Mouse (Mus musculus) lung, postnatal 0 days (tissue): Measurements from ENCODE around the gene Dnaaf2. TPM values are rescaled to one million over a fixed set of nuclear protein-coding genes. Genes with fewer than 3 reads are reported as not detected.

Source experiments
- ATAC-seq: fragments of 200-750 bp; cut with Nextera tagmentation; 2 replicates; pipeline ENCODE4 v1.8.0; 2017; ENCODE audit warnings: moderate library complexity
- DNase-seq: peaks from one replicate; pipeline ENCODE4 v3.0.0-alpha.2; 2016; ENCODE audit warnings: low spot score
- H3K27ac ChIP-seq: fragments of 300-500 bp; sonication (generic); 2 replicates; pipeline ENCODE4 v1.5.1; 2014; ENCODE audit warnings: antibody characterized with exemption, mild to moderate bottlenecking, low read length, mixed read lengths
- H3K27me3 ChIP-seq: fragments of 300-500 bp; sonication (generic); replicated peaks from 2 replicates; pipeline ENCODE4 v1.6.1; 2014; ENCODE audit warnings: low read length, mixed read lengths; ENCODE audit not compliant: insufficient read depth
- H3K36me3 ChIP-seq: fragments of 300-500 bp; sonication (generic); 2 replicates; pipeline ENCODE4 v1.6.1; 2014; ENCODE audit warnings: low read length, mixed read lengths; ENCODE audit not compliant: insufficient read depth
- H3K4me1 ChIP-seq: fragments of 300-500 bp; sonication (generic); 2 replicates; pipeline ENCODE4 v1.6.1; 2014; ENCODE audit warnings: antibody characterized with exemption, low read depth, low read length, mixed read lengths; ENCODE audit not compliant: insufficient read depth
- H3K4me2 ChIP-seq: fragments of 300-500 bp; sonication (generic); replicated peaks from 2 replicates; pipeline ENCODE4 v1.6.1; 2014; ENCODE audit warnings: low read depth, mild to moderate bottlenecking, low read length, moderate library complexity, mixed read lengths
- H3K4me3 ChIP-seq: fragments of 300-500 bp; sonication (generic); 2 replicates; pipeline ENCODE4 v1.5.1; 2014; ENCODE audit warnings: low read depth, low read length
- H3K9ac ChIP-seq: fragments of 300-500 bp; sonication (generic); replicated peaks from 2 replicates; pipeline ENCODE4 v1.6.1; 2014; ENCODE audit warnings: low read depth, mild to moderate bottlenecking
- H3K9me3 ChIP-seq: fragments of 300-500 bp; sonication (generic); 2 replicates; pipeline ENCODE4 v1.6.1; 2016; ENCODE audit warnings: low read length, mixed read lengths
- CTCF ChIP-seq: IDR thresholded peaks from 2 replicates; pipeline ENCODE4 v1.5.1; 2016; ENCODE audit warnings: antibody characterized with exemption, mild to moderate bottlenecking
- EP300 ChIP-seq: IDR thresholded peaks from 2 replicates; pipeline ENCODE4 v1.6.1; 2016; ENCODE audit warnings: antibody characterized with exemption, mild to moderate bottlenecking, control low read depth
- WGBS: fragments of 180-500 bp; shearing (Covaris S2); extraction: QIAGEN DNeasy Blood & Tissue Kit; methylation state at CpG from one replicate; pipeline ENCODE4 v1.1.7; 2014; 5-methylcytosine and 5-hydroxymethylcytosine counted together
- polyA plus RNA-seq: library from polyadenylated mRNA; unstranded; fragments of >200 nt; fragmentation: Nextera tagmentation; extraction: Ambion mirVana; gene quantifications from 2 replicates; pipeline ENCODE4 v1.2.1, GENCODE M21; 2015

The Dnaaf2 gene
- polyA plus RNA-seq, 1 experiment from 2014 or later, result 5.8 TPM

DNA sequence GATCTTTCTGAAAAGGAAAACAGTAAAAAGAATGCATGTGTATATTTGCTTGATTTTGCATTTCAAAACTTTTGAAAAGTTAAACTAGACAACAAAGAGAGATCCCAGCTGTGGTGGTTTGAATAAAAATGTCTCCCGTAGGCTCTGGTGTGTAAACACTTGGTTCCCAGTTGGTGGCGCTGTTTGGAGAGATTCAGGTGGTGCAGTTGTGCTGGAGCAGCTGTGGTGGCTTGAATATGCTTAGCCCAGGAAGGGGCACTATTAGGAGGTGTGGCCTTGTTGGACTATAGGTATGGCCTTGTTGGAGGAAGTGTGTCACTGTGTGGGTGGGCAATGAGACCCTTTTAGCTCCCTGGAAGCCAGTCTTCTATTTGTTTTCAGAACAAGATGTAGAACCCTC lies 31.0 kb upstream of the Dnaaf2 start:
- no peaks in the 10 kb centered on the region for H3K4me1 ChIP-seq
- ATAC-seq (no peak), DNase-seq (peak; percentile 58)
- H3K4me2 ChIP-seq, result no peak overlapping the region
- H3K9me3 ChIP-seq, result no peaks in the 10 kb centered on the region
- TF ChIP-seq CTCF, result peak; percentile 62
- no peak for TF ChIP-seq EP300
- no peaks in the 10 kb centered on the region for H3K36me3 ChIP-seq
- H3K27ac ChIP-seq, result no peak overlapping the region
- H3K9ac ChIP-seq, result no peak overlapping the region
- H3K4me3 ChIP-seq, result no peak overlapping the region
- 71% methylated on average over 2 of the region's 2 CpGs for WGBS
- H3K27me3 ChIP-seq, result no peaks in the 10 kb centered on the region

- under 1% methylated on average over 37 of the region's 37 CpGs for WGBS
- DNase-seq, result peak; percentile 94
- H3K4me3 ChIP-seq, result peak within 1 kb of the TSS; percentile 70
Measured at GRCm38 (mm10) chr12:69227776-69228466, 29.7 kb upstream of the Dnaaf2 start, which contains the start of gene Pole2. Gene Pole2, minus strand, starts transcription at chr12:69228195.

GRCm38 (mm10) chr12:69220613-69221277 lies 22.5 kb upstream of the Dnaaf2 start:
- no peak overlapping the region for H3K4me3 ChIP-seq
- no peak overlapping the region for H3K9ac ChIP-seq
- ATAC-seq (no peak), DNase-seq (no peak)
- no peak overlapping the region for H3K27ac ChIP-seq
- no peaks in the 10 kb centered on the region; the same call in 1 of the 2 replicates for H3K36me3 ChIP-seq
- H3K4me1 ChIP-seq, result no peaks in the 10 kb centered on the region
- no peaks in the 10 kb centered on the region for H3K27me3 ChIP-seq
- no peak overlapping the region for H3K4me2 ChIP-seq
- no peaks in the 10 kb centered on the region for H3K9me3 ChIP-seq
- TF ChIP-seq EP300 (no peak), CTCF (no peak)
- 92% methylated on average over 19 of the region's 19 CpGs for WGBS

More at GRCm38 (mm10) chr12:69227776-69228466, 29.7 kb upstream of the Dnaaf2 start, which contains the start of gene Pole2:
- H3K9ac ChIP-seq, result peak within 1 kb of the TSS; percentile 50
- no peaks in the 10 kb centered on the region for H3K4me1 ChIP-seq
- H3K27ac ChIP-seq, result peak within 1 kb of the TSS; percentile 63
- TF ChIP-seq CTCF, result no peak; the same call in 1 of the 2 replicates
- TF ChIP-seq EP300, result no peak
- peak within 1 kb of the TSS; percentile 52 for H3K4me2 ChIP-seq
- peak; percentile 97 for ATAC-seq
- no peaks in the 10 kb centered on the region for H3K27me3 ChIP-seq
- no peaks in the 10 kb centered on the region for H3K36me3 ChIP-seq
- H3K9me3 ChIP-seq, result no peaks in the 10 kb centered on the region

DNA sequence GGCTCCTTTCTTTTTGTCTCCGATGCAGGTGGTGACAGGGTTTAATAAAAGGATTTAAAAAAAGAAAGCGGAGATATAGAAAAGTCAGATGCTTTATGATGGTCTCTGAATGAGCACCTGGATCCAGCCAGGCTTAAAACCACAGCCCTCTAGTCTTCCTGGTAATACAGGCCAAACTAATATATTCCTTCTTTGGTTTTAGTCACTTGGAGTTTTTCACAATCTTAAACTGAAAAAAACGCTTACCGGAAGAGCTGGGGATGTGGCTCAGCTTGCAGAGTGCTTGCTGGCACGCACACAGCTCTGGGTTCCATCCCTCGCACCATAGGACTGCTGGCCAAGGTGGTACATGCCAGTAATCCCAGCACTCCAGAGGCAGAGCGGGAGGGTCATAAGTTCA lies 18.4 kb upstream of the Dnaaf2 start:
- 96% methylated on average over 7 of the region's 7 CpGs for WGBS
- no peaks in the 10 kb centered on the region; the same call in 1 of the 2 replicates for H3K36me3 ChIP-seq
- no peaks in the 10 kb centered on the region for H3K9me3 ChIP-seq
- H3K9ac ChIP-seq, result no peak overlapping the region
- no peak for DNase-seq
- no peaks in the 10 kb centered on the region for H3K27me3 ChIP-seq
- TF ChIP-seq EP300, result no peak
- no peak for TF ChIP-seq CTCF
- H3K4me3 ChIP-seq, result no peak overlapping the region
- H3K4me2 ChIP-seq, result no peak overlapping the region
- no peak overlapping the region for H3K27ac ChIP-seq
- ATAC-seq, result no peak
- no peaks in the 10 kb centered on the region for H3K4me1 ChIP-seq

- Histone ChIP-seq H3K4me1 (no peaks in the 10 kb centered on the region), H3K9me3 (no peaks in the 10 kb centered on the region), H3K27ac (no peak overlapping the region), H3K27me3 (no peaks in the 10 kb centered on the region), H3K4me2 (no peak overlapping the region), H3K9ac (no peak overlapping the region), H3K4me3 (no peak overlapping the region), H3K36me3 (no peaks in the 10 kb centered on the region)
- DNase-seq (peak; percentile 28), ATAC-seq (no peak)
- TF ChIP-seq EP300 (no peak), CTCF (no peak)
- WGBS, result 77% methylated on average over 3 of the region's 3 CpGs
Measured at GRCm38 (mm10) chr12:69215000-69215785, 17.0 kb upstream of the Dnaaf2 start.

GRCm38 (mm10) chr12:69214393-69214792 lies 16.2 kb upstream of the Dnaaf2 start:
- Histone ChIP-seq H3K9me3 (no peaks in the 10 kb centered on the region), H3K4me1 (no peaks in the 10 kb centered on the region), H3K4me2 (no peak overlapping the region), H3K27me3 (no peaks in the 10 kb centered on the region), H3K9ac (no peak overlapping the region), H3K36me3 (no peaks in the 10 kb centered on the region), H3K27ac (no peak overlapping the region), H3K4me3 (no peak overlapping the region)
- 90% methylated on average over 7 of the region's 7 CpGs for WGBS
- DNase-seq, result no peak
- TF ChIP-seq CTCF (no peak), EP300 (no peak)
- no peak for ATAC-seq
